Mouse (Mus musculus): ENCODE results near the gene Agtpbp1. TPM values are rescaled to one million over a fixed set of nuclear protein-coding genes. Genes with fewer than 3 reads are reported as not detected.

The Agtpbp1 gene
- total RNA-seq, 1 experiment, result 25.0 TPM

DNA sequence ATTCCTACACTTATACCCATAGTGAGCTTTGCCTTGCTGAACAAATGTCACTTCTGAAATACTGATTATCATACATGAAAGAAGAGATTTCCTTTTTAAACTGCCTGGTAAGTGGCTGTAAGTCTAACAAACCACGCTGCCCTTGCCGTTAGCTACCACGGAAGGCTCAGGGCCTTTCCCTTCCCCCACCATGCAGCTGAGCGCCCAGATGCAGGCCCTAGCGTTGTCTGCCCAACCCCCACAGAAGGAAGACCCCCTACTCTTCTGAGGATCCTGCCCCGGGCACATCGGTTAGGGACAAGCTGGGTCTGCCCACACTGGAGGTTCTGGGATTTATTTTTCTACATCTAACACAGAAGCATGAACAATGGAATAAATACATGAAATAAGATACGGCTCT, 89.2 kb downstream of the Agtpbp1 start:
- DNase-seq (ENCODE audit: low read depth, low spot score), result no peak
- Histone ChIP-seq H3K9ac (ENCODE audit: insufficient read depth, low read depth, low read length, poor library complexity, severe bottlenecking) (no peak overlapping the region), H3K4me3 (ENCODE audit: insufficient read depth in 1 of 2, low read depth in 1 of 2, low read length in 2 of 2, poor library complexity in 1 of 2, severe bottlenecking in 1 of 2) (no peak overlapping the region), H3K9me3 (ENCODE audit: control insufficient read depth, insufficient read depth, low read depth, low read length) (no peaks in the 10 kb centered on the region), H3K4me1 (ENCODE audit: control insufficient read depth in 2 of 2, insufficient read depth in 2 of 2, low read length in 2 of 2, poor library complexity in 1 of 2) (no peaks in the 10 kb centered on the region), H3K27ac (ENCODE audit: insufficient read depth, low read depth, low read length, poor library complexity, severe bottlenecking) (no peak overlapping the region), H3K36me3 (ENCODE audit: control insufficient read depth, insufficient read depth, low read length, poor library complexity, severe bottlenecking) (peaks cover 2% of the 10 kb centered on the region; the same call in 1 of the 2 replicates)
- TF ChIP-seq ZNF384 (IDR thresholded peaks at IDR 0.05; ENCODE audit: low read depth, low read length) (no peak), MAFK (IDR thresholded peaks at IDR 0.05; ENCODE audit: insufficient read depth, low read depth, low read length) (no peak), HCFC1 (IDR thresholded peaks at IDR 0.05; ENCODE audit: borderline replicate concordance, insufficient read depth, low read length) (no peak), ZC3H11A (IDR thresholded peaks at IDR 0.05; ENCODE audit: borderline replicate concordance, low read depth, low read length) (no peak), CHD2 (IDR thresholded peaks at IDR 0.05; ENCODE audit: low read depth, low read length) (no peak)
- in situ Hi-C loops (cut with MboI; ENCODE audit: low sequenced_read_pairs in 2 of 2, unreplicated experiment in 2 of 2), result no loop called here

DNA sequence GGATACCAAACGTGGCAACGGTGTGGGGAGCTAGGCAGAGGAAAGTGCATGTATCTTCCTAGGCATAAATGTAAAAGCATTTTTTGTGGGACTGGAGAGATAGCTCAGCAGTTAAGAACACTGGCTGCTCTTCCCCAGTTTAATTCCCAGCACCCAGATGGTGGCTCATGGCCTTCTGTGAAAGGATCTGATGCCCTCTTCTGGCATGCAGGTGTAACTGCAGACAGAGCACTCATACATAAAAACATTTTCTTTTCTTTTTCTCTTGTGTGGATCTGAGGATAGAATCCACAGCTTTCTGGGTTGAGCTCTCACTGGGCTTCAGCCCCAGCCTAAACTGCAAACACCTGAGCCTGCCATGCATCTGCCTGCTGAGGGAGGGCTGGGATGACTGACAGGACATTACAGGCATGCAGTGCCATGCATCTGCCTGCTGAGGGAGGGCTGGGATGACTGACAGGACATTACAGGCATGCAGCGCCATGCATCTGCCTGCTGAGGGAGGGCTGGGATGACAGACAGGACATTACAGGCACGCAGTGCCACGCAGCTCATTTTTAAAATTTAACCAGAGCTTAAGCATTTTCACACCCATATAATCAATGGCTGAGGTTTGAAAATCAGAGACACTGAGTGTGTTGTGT, 90.3 kb downstream of the Agtpbp1 start:
- H3K9ac ChIP-seq (ENCODE audit: insufficient read depth, low read depth, low read length, poor library complexity, severe bottlenecking), result no peak overlapping the region
- DNase-seq (ENCODE audit: low read depth, low spot score), result no peak
- no peak overlapping the region for H3K27ac ChIP-seq (ENCODE audit: insufficient read depth, low read depth, low read length, poor library complexity, severe bottlenecking)
- in situ Hi-C loops (cut with MboI; ENCODE audit: low sequenced_read_pairs in 2 of 2, unreplicated experiment in 2 of 2), result no loop called here
- H3K36me3 ChIP-seq (ENCODE audit: control insufficient read depth, insufficient read depth, low read length, poor library complexity, severe bottlenecking), result no peaks in the 10 kb centered on the region; the same call in 1 of the 2 replicates
- no peaks in the 10 kb centered on the region for H3K4me1 ChIP-seq (ENCODE audit: control insufficient read depth in 2 of 2, insufficient read depth in 2 of 2, low read length in 2 of 2, poor library complexity in 1 of 2)
- H3K9me3 ChIP-seq (ENCODE audit: control insufficient read depth, insufficient read depth, low read depth, low read length), result no peaks in the 10 kb centered on the region
- no peak overlapping the region for H3K4me3 ChIP-seq (ENCODE audit: insufficient read depth in 1 of 2, low read depth in 1 of 2, low read length in 2 of 2, poor library complexity in 1 of 2, severe bottlenecking in 1 of 2)
- no peak for TF ChIP-seq ZC3H11A (IDR thresholded peaks at IDR 0.05; ENCODE audit: borderline replicate concordance, low read depth, low read length)
- TF ChIP-seq MAFK (IDR thresholded peaks at IDR 0.05; ENCODE audit: insufficient read depth, low read depth, low read length), result no peak
- no peak for TF ChIP-seq HCFC1 (IDR thresholded peaks at IDR 0.05; ENCODE audit: borderline replicate concordance, insufficient read depth, low read length)
- TF ChIP-seq CHD2 (IDR thresholded peaks at IDR 0.05; ENCODE audit: low read depth, low read length), result no peak
- TF ChIP-seq ZNF384 (IDR thresholded peaks at IDR 0.05; ENCODE audit: low read depth, low read length), result no peak

DNA sequence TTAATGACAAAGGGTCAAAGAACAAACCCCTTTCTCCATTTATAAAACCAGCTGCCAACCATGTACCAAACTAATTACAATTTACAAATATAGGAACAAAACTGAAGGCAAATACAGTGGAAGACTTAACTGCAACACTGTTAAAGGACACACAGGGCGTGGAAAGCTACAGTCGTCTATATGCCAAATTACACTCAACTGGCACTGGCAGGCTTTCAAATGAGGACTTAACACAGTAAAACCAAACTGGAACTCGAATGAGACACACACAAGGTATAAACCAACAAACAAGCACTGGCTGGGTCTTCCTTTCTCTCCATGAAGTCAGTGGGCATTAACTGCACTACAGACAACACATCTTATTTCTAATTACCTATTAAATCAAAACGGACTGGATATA, 94.3 kb downstream of the Agtpbp1 start:
- H3K9me3 ChIP-seq (ENCODE audit: control insufficient read depth, insufficient read depth, low read depth, low read length), result no peaks in the 10 kb centered on the region
- no peaks in the 10 kb centered on the region for H3K36me3 ChIP-seq (ENCODE audit: control insufficient read depth, insufficient read depth, low read length, poor library complexity, severe bottlenecking)
- no peak for DNase-seq (ENCODE audit: low read depth, low spot score)
- H3K9ac ChIP-seq (ENCODE audit: insufficient read depth, low read depth, low read length, poor library complexity, severe bottlenecking), result no peak overlapping the region
- no peak overlapping the region for H3K27ac ChIP-seq (ENCODE audit: insufficient read depth, low read depth, low read length, poor library complexity, severe bottlenecking)
- in situ Hi-C loops (cut with MboI; ENCODE audit: low sequenced_read_pairs in 2 of 2, unreplicated experiment in 2 of 2), result no loop called here
- no peaks in the 10 kb centered on the region for H3K4me1 ChIP-seq (ENCODE audit: control insufficient read depth in 2 of 2, insufficient read depth in 2 of 2, low read length in 2 of 2, poor library complexity in 1 of 2)
- no peak overlapping the region for H3K4me3 ChIP-seq (ENCODE audit: insufficient read depth in 1 of 2, low read depth in 1 of 2, low read length in 2 of 2, poor library complexity in 1 of 2, severe bottlenecking in 1 of 2)
- TF ChIP-seq HCFC1 (IDR thresholded peaks at IDR 0.05; ENCODE audit: borderline replicate concordance, insufficient read depth, low read length), result no peak
- no peak for TF ChIP-seq ZC3H11A (IDR thresholded peaks at IDR 0.05; ENCODE audit: borderline replicate concordance, low read depth, low read length)

DNA sequence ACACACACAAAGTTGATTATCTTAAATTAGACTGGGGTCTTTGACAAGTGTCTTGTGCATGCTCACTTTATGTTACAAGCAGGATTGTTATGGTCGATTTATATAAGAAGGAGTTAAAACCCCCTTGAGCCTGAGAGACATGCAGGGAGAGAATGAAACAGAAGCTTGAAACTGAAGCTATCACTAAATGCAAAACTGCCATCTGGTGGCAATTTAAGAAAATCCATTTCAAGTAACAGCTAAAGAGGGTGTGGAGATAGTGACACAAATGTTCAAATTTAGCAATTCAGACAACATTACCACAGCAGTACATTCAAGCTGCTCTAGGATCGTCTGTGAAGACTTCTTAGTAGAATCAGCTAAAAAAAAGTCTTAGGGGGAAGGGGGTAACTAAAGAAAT, 95.9 kb downstream of the Agtpbp1 start:
- no peaks in the 10 kb centered on the region for H3K9me3 ChIP-seq (ENCODE audit: control insufficient read depth, insufficient read depth, low read depth, low read length)
- no peak for TF ChIP-seq CHD2 (IDR thresholded peaks at IDR 0.05; ENCODE audit: low read depth, low read length)
- TF ChIP-seq MAFK (IDR thresholded peaks at IDR 0.05; ENCODE audit: insufficient read depth, low read depth, low read length), result no peak
- no peak for TF ChIP-seq ZC3H11A (IDR thresholded peaks at IDR 0.05; ENCODE audit: borderline replicate concordance, low read depth, low read length)
- no peak for TF ChIP-seq HCFC1 (IDR thresholded peaks at IDR 0.05; ENCODE audit: borderline replicate concordance, insufficient read depth, low read length)
- TF ChIP-seq ZNF384 (IDR thresholded peaks at IDR 0.05; ENCODE audit: low read depth, low read length), result no peak
- no peak overlapping the region for H3K9ac ChIP-seq (ENCODE audit: insufficient read depth, low read depth, low read length, poor library complexity, severe bottlenecking)
- H3K4me3 ChIP-seq (ENCODE audit: insufficient read depth in 1 of 2, low read depth in 1 of 2, low read length in 2 of 2, poor library complexity in 1 of 2, severe bottlenecking in 1 of 2), result no peak overlapping the region
- no peaks in the 10 kb centered on the region for H3K36me3 ChIP-seq (ENCODE audit: control insufficient read depth, insufficient read depth, low read length, poor library complexity, severe bottlenecking)
- in situ Hi-C loops (cut with MboI; ENCODE audit: low sequenced_read_pairs in 2 of 2, unreplicated experiment in 2 of 2), result no loop called here
- no peak overlapping the region for H3K27ac ChIP-seq (ENCODE audit: insufficient read depth, low read depth, low read length, poor library complexity, severe bottlenecking)
- no peaks in the 10 kb centered on the region for H3K4me1 ChIP-seq (ENCODE audit: control insufficient read depth in 2 of 2, insufficient read depth in 2 of 2, low read length in 2 of 2, poor library complexity in 1 of 2)
- no peak for DNase-seq (ENCODE audit: low read depth, low spot score)

DNA sequence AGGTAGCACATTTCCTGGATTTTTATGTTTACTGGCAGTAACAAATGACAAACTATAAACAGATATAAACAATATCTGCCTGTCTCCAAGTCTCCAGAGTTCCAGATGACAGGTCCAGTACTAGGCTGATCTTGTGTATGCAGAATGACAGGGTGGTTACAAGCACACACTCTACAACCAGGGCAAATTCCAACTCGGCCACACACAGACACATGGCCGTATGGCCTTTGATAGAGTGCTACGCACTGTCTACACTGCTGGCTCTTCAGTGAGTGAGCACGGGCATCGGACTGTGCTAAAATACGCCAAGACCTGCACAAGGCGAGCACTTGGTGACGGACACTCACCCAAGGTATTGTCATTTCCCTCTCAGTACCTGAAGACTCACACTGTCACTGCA, 97.7 kb downstream of the Agtpbp1 start:
- Histone ChIP-seq H3K36me3 (ENCODE audit: control insufficient read depth, insufficient read depth, low read length, poor library complexity, severe bottlenecking) (no peaks in the 10 kb centered on the region; the same call in 1 of the 2 replicates), H3K27ac (ENCODE audit: insufficient read depth, low read depth, low read length, poor library complexity, severe bottlenecking) (no peak overlapping the region), H3K4me3 (ENCODE audit: insufficient read depth in 1 of 2, low read depth in 1 of 2, low read length in 2 of 2, poor library complexity in 1 of 2, severe bottlenecking in 1 of 2) (no peak overlapping the region), H3K9ac (ENCODE audit: insufficient read depth, low read depth, low read length, poor library complexity, severe bottlenecking) (no peak overlapping the region), H3K4me1 (ENCODE audit: control insufficient read depth in 2 of 2, insufficient read depth in 2 of 2, low read length in 2 of 2, poor library complexity in 1 of 2) (no peaks in the 10 kb centered on the region; a peak in 1 of 4 replicates), H3K9me3 (ENCODE audit: control insufficient read depth, insufficient read depth, low read depth, low read length) (no peaks in the 10 kb centered on the region)
- TF ChIP-seq ZC3H11A (IDR thresholded peaks at IDR 0.05; ENCODE audit: borderline replicate concordance, low read depth, low read length) (no peak), MAFK (IDR thresholded peaks at IDR 0.05; ENCODE audit: insufficient read depth, low read depth, low read length) (no peak), HCFC1 (IDR thresholded peaks at IDR 0.05; ENCODE audit: borderline replicate concordance, insufficient read depth, low read length) (no peak), ZNF384 (IDR thresholded peaks at IDR 0.05; ENCODE audit: low read depth, low read length) (no peak), CHD2 (IDR thresholded peaks at IDR 0.05; ENCODE audit: low read depth, low read length) (no peak)
- in situ Hi-C loops (cut with MboI; ENCODE audit: low sequenced_read_pairs in 2 of 2, unreplicated experiment in 2 of 2), result no loop called here
- DNase-seq (ENCODE audit: low read depth, low spot score), result no peak
